Mouse (Mus musculus): ENCODE measurements around the gene Taar7d. TPM values are rescaled to one million over a fixed set of nuclear protein-coding genes. Genes with fewer than 3 reads are reported as not detected.

Gene Taar7d
- polyA plus RNA-seq (2015; fragmentation: Nextera tagmentation; extraction: Ambion mirVana), result not detected in 2 replicates

DNA sequence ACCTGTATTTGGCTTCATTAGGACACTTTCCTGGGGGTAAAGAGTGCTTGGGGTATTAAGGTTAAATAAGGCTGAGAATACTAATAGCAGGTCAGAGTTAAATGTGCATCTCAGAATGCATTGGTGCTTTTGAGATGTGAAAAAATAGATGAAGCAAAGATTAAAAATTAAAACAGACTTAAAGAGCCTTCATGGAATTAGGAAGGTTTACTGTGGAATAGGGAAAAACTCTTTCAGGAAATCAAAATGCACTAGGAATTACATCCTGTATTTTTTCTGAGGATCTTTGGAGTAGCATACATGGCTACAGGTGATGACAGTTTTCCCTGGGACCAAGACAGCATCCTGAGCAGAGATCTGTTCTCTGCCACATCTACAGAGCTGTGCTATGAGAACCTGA, at the start of gene Taar7d:
Gene Taar7d (plus strand): TSS at position 301 of the 400 bp plus-strand sequence.
- Histone ChIP-seq H3K27ac (no peak within 1 kb of the TSS), H3K27me3 (no peaks in the 10 kb centered on the region), H3K9me3 (no peaks in the 10 kb centered on the region), H3K4me1 (no peaks in the 10 kb centered on the region), H3K36me3 (no peaks in the 10 kb centered on the region), H3K4me2 (no peak within 1 kb of the TSS), H3K4me3 (no peak within 1 kb of the TSS), H3K9ac (no peak within 1 kb of the TSS)
- no peak for ATAC-seq (ENCODE audit: borderline replicate concordance, extremely low read depth, low FRiP score, low TSS enrichment)

DNA sequence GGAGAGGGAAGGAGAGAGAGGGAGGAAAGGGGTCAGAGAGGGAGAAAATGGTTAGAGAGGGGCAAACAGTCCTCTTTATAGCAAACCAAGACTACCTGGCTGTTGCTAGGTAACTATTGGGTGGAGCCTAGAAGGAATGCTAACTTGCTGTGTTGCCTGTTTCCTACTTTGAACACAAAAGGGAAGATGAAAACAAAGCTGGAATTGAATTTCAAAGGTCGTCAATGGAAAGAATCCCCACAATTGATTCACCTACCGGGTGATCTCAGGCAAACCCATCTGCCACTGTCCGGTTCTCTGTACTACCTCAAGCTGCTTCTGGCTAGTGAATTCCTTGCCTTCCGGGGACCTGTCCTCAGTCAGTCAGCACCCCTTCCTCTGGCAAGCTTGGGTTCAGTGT, 49.1 kb upstream of the Taar7d start:
- no peak overlapping the region for H3K4me2 ChIP-seq
- H3K9ac ChIP-seq, result no peak overlapping the region
- ATAC-seq (ENCODE audit: borderline replicate concordance, extremely low read depth, low FRiP score, low TSS enrichment), result no peak
- no peaks in the 10 kb centered on the region for H3K36me3 ChIP-seq
- no peak overlapping the region for H3K4me3 ChIP-seq
- H3K9me3 ChIP-seq, result no peaks in the 10 kb centered on the region
- H3K4me1 ChIP-seq, result no peaks in the 10 kb centered on the region
- H3K27ac ChIP-seq, result no peak overlapping the region
- 57% methylated on average over 4 of the region's 4 CpGs for WGBS
- no peaks in the 10 kb centered on the region for H3K27me3 ChIP-seq

DNA sequence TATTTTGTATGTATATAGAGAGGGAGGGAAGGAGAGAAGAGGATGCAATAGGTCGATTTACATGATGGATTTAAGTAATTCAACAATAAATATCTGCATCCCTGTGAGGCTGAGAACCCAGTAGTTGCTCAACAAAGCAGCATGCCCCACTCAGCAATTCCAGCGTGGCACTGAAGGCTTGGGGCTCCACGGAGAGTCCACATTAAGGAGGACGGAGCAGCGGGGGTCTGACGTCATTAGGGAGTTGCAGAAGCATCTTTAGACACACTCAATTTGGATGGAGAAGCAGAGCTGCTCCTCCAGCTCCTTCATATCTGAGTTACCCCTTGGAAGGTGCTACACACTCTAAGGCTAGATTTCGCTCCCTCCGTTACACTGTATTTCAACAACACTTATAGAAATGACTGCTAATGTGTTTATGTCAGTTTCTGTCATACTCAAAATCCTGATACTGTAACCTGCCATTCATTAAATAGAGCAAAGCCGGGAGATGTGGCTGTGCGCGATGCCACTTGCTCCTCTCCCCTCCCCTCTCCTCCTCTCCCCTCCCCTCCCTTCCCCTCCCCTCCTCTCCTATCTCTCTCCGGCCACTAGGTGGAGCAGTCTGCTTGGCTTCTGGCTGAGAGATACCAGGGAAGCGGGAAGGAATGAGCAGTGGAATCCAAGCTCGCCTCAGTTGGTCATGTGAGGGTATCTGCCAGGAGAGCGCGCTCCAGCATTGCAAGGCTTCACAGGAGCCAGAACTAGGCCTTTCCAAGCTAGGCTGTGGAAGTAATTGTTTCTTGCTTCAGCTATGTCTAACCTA, 47.9 kb upstream of the Taar7d start:
- H3K4me2 ChIP-seq, result no peak overlapping the region
- no peak overlapping the region for H3K4me3 ChIP-seq
- no peaks in the 10 kb centered on the region for H3K9me3 ChIP-seq
- no peak overlapping the region for H3K27ac ChIP-seq
- ATAC-seq (ENCODE audit: borderline replicate concordance, extremely low read depth, low FRiP score, low TSS enrichment), result peak; percentile 57
- H3K9ac ChIP-seq, result no peak overlapping the region
- 34% methylated on average over 16 of the region's 16 CpGs for WGBS
- no peaks in the 10 kb centered on the region for H3K4me1 ChIP-seq
- H3K36me3 ChIP-seq, result no peaks in the 10 kb centered on the region
- no peaks in the 10 kb centered on the region for H3K27me3 ChIP-seq

DNA sequence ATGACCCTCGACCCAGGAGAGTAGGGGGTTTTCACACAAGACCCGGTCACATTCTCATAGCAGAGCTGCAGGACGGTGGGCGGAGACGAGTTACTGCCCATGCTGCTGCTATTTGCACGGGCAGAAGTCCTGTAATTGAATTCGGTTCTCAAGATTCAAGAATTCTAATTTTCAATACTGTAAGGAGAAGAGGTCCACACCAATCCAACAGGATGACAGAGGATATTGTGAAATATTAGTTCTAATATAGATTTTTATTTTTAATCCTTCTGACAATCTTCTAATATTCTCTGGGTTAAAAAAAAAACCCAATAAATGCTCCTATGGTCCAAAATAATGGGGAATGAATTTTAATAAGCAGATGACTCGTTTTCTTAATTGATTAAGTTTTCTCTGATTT, 41.5 kb upstream of the Taar7d start, which contains the start of gene Taar6:
Gene Taar6 (minus strand): TSS at position 101 of the 400 bp plus-strand sequence.
- 68% methylated on average over 8 of the region's 8 CpGs for WGBS
- Histone ChIP-seq H3K4me3 (no peak within 1 kb of the TSS), H3K9me3 (no peaks in the 10 kb centered on the region), H3K9ac (no peak within 1 kb of the TSS), H3K4me1 (no peaks in the 10 kb centered on the region), H3K36me3 (no peaks in the 10 kb centered on the region), H3K27me3 (no peaks in the 10 kb centered on the region), H3K27ac (no peak within 1 kb of the TSS), H3K4me2 (no peak within 1 kb of the TSS)
- ATAC-seq (ENCODE audit: borderline replicate concordance, extremely low read depth, low FRiP score, low TSS enrichment), result no peak

DNA sequence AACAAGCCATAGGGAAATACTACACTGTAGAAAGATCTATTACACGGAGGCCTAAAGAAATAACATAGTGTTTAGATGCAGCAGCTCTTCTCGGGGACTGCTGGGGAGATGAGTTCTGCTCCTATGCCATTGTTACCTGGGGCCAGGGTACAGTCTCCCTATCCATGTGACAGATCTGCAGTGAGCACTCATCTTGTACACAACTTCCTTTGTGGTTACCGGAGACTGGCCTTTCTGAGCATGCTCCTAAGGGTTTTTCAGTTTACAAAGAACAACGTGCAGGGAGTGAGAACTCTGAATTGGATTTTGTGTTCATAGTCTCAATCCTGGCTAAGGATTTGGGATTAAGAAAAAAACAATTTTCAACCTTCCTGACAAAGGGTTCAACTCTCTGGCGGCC, 40.6 kb upstream of the Taar7d start:
- H3K27ac ChIP-seq, result no peak overlapping the region
- H3K27me3 ChIP-seq, result no peaks in the 10 kb centered on the region
- no peak overlapping the region for H3K9ac ChIP-seq
- no peaks in the 10 kb centered on the region for H3K4me1 ChIP-seq
- no peak overlapping the region for H3K4me2 ChIP-seq
- H3K4me3 ChIP-seq, result no peak overlapping the region
- no peaks in the 10 kb centered on the region for H3K9me3 ChIP-seq
- ATAC-seq (ENCODE audit: borderline replicate concordance, extremely low read depth, low FRiP score, low TSS enrichment), result no peak
- WGBS, result 80% methylated on average over 5 of the region's 5 CpGs
- no peaks in the 10 kb centered on the region for H3K36me3 ChIP-seq

DNA sequence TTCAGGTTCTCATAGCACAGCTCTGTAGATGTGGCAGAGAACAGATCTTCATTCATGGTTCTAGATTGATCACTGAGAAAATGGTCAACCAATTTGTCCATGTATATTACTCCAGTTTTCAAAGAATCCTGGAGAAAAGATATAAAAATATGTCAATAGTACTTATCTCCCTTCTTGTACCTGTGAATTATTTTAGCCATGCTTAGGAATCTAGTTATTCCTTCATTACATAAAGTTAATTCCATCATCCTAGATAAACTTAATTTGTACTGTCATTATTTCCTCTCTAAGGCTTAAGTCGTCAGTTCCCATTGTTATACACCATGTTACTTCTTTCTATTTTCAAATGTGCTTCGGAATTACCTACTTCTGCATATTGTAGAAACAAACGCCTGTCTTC, 33.6 kb upstream of the Taar7d start, which contains the start of gene Taar7a:
Gene Taar7a (minus strand): TSS at position 101 of the 400 bp plus-strand sequence.
- Histone ChIP-seq H3K36me3 (no peaks in the 10 kb centered on the region), H3K27me3 (no peaks in the 10 kb centered on the region), H3K4me2 (no peak within 1 kb of the TSS), H3K9me3 (no peaks in the 10 kb centered on the region), H3K4me3 (no peak within 1 kb of the TSS), H3K9ac (no peak within 1 kb of the TSS), H3K27ac (no peak within 1 kb of the TSS), H3K4me1 (no peaks in the 10 kb centered on the region)
- 83% methylated on average over 3 of the region's 3 CpGs for WGBS
- ATAC-seq (ENCODE audit: borderline replicate concordance, extremely low read depth, low FRiP score, low TSS enrichment), result no peak

DNA sequence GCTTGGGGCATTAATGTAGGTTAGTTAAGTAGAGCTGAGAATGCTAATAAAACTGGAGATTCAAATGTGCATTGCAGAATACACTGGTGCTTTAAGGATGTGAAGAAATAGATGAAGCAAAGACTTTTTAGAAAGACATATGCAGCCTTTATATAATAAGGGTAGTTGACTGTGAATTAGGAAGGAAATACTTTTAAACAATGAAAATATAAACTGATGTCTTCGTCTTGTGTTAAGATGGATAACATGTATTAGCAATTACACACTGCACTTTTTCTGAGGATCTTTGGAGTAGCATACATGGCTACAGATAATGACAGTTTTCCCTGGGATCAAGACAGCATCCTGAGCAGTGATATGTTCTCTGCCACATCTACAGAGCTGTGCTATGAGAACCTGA, 27.4 kb upstream of the Taar7d start, which contains the start of gene Taar7b:
Gene Taar7b (plus strand): TSS at position 301 of the 400 bp plus-strand sequence.
- Histone ChIP-seq H3K4me1 (no peaks in the 10 kb centered on the region), H3K4me3 (no peak within 1 kb of the TSS), H3K36me3 (no peaks in the 10 kb centered on the region), H3K9ac (no peak within 1 kb of the TSS), H3K27me3 (no peaks in the 10 kb centered on the region), H3K27ac (no peak within 1 kb of the TSS), H3K9me3 (no peaks in the 10 kb centered on the region), H3K4me2 (no peak within 1 kb of the TSS)
- no peak for ATAC-seq (ENCODE audit: borderline replicate concordance, extremely low read depth, low FRiP score, low TSS enrichment)
- WGBS, result 73% methylated on average over 1 of the region's 1 CpGs

DNA sequence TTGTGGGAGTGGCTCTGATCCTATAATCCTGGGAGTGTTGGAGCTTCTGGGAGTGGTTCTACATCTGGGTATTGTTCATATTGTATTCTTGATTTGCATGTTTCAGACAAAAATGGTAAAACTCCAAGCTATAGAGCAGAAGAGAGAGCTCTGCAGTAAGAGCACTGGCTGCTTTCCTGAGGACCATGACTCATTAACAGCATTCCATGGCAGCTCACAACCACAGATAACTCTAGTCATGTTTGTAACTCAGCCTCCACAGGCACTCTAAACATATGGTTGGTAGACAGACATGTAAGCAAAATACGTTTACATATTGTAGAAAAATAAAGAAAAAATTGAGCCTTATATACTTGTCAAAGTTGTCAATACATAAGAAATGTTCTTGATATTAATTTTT, 20.6 kb upstream of the Taar7d start:
- Histone ChIP-seq H3K4me1 (no peaks in the 10 kb centered on the region), H3K4me3 (no peak overlapping the region), H3K9ac (no peak overlapping the region), H3K36me3 (no peaks in the 10 kb centered on the region), H3K27me3 (no peaks in the 10 kb centered on the region), H3K9me3 (no peaks in the 10 kb centered on the region), H3K27ac (no peak overlapping the region), H3K4me2 (no peak overlapping the region)
- no peak for ATAC-seq (ENCODE audit: borderline replicate concordance, extremely low read depth, low FRiP score, low TSS enrichment)
- 52% methylated on average over 1 of the region's 1 CpGs for WGBS

DNA sequence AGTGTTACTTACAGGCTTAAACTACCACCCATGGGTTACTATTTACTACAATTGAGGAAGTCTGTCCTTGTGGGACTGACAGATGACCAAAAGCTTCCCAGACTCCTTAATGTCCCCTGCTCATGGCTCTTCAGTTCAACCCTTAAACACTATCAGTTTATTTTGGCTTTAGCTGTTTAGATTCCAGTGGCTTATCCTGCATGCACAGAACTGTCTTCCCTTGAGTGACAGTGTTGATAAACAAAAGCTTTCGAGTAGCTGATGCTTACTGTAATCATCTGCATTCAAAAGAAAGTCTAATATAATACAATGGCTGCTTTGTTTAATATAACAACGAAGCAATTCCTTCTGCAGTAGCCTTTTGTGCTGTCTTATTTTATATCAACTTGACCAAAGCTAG, 20.0 kb upstream of the Taar7d start:
- Histone ChIP-seq H3K4me2 (no peak overlapping the region), H3K4me3 (no peak overlapping the region), H3K9me3 (no peaks in the 10 kb centered on the region), H3K27ac (no peak overlapping the region), H3K9ac (no peak overlapping the region), H3K36me3 (no peaks in the 10 kb centered on the region), H3K27me3 (no peaks in the 10 kb centered on the region), H3K4me1 (no peaks in the 10 kb centered on the region)
- WGBS, result 29% methylated on average over 2 of the region's 2 CpGs
- ATAC-seq (ENCODE audit: borderline replicate concordance, extremely low read depth, low FRiP score, low TSS enrichment), result no peak

DNA sequence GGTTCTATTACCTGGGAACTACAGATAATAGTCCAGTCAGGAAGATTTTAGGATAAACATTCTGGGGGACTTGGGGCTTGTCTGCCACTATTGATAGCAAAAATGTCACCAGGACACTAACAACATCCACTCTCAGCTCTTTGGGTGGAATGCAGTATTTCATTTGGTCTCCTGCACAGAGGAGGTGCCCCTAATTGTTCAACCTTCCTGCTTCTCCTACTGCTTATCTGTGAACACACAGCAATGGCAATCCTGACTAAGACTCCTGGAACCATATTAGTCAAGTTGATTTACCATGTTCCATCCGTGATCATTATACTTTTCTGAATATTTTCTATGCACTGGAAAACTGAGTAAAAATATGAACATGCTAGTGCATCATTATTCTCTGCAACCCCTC, 18.9 kb upstream of the Taar7d start:
- Histone ChIP-seq H3K36me3 (no peaks in the 10 kb centered on the region), H3K9ac (no peak overlapping the region), H3K9me3 (no peaks in the 10 kb centered on the region), H3K4me1 (no peaks in the 10 kb centered on the region), H3K27ac (no peak overlapping the region), H3K4me2 (no peak overlapping the region), H3K4me3 (no peak overlapping the region), H3K27me3 (no peaks in the 10 kb centered on the region)
- WGBS, result 71% methylated on average over 1 of the region's 1 CpGs
- no peak for ATAC-seq (ENCODE audit: borderline replicate concordance, extremely low read depth, low FRiP score, low TSS enrichment)

DNA sequence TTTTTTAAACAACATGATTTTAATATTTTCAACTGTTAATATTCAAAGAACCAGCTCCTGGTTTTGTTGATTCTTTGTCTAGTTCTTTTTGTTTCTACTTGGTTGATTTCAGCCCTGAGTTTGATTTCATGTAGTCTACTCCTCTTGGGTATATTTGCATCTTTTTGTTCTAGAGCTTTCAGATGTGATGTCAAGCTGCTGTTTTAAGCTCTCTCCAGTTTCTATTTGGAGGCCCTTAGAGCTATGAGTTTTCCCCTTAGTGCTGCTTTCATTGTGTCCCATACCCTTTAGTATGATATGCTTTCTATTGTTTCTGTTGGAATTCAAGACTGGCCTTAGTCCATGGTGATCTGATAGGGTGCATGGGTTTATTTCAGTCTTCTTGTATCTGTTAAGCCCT, 4.3 kb downstream of the Taar7d start:
- Histone ChIP-seq H3K4me3 (no peak overlapping the region), H3K27ac (no peak overlapping the region), H3K4me1 (no peaks in the 10 kb centered on the region), H3K9ac (no peak overlapping the region), H3K9me3 (no peaks in the 10 kb centered on the region), H3K36me3 (no peaks in the 10 kb centered on the region), H3K4me2 (no peak overlapping the region), H3K27me3 (no peaks in the 10 kb centered on the region)
- no peak for ATAC-seq (ENCODE audit: borderline replicate concordance, extremely low read depth, low FRiP score, low TSS enrichment)

DNA sequence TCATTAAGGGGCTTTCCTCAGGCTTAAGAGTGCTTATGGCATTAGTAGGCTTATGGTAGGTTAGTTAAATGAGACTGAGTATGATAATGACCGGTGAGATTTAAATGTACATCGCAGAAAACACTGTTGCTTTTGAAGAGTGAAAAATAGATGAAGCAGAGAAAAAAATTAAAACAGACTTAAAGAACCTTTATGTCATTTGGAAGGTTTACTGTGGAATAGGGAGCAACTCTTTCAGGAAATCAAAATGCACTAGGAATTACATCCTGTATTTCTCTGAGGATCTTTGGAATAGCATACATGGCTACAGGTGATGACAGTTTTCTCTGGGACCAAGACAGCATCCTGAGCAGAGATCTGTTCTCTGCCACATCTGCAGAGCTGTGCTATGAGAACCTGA, 10.3 kb downstream of the Taar7d start, which contains the start of gene Taar7e:
Gene Taar7e (plus strand): TSS at position 301 of the 400 bp plus-strand sequence.
- H3K9me3 ChIP-seq, result no peaks in the 10 kb centered on the region
- no peak within 1 kb of the TSS for H3K4me2 ChIP-seq
- ATAC-seq (ENCODE audit: borderline replicate concordance, extremely low read depth, low FRiP score, low TSS enrichment), result no peak
- WGBS, result 80% methylated on average over 2 of the region's 2 CpGs
- H3K4me1 ChIP-seq, result no peaks in the 10 kb centered on the region
- H3K9ac ChIP-seq, result no peak within 1 kb of the TSS
- H3K36me3 ChIP-seq, result no peaks in the 10 kb centered on the region
- H3K4me3 ChIP-seq, result no peak within 1 kb of the TSS
- no peaks in the 10 kb centered on the region for H3K27me3 ChIP-seq
- H3K27ac ChIP-seq, result no peak within 1 kb of the TSS

Data from lung, embryonic 15.5 days (tissue).